Mouse (Mus musculus): Measurements from ENCODE around the gene Tmc5. TPM values are rescaled to one million over a fixed set of nuclear protein-coding genes. Genes with fewer than 3 reads are reported as not detected.

Tmc5 gene
- polyA plus RNA-seq, 2 experiments: 0.15 to 0.29 TPM

GRCm38 (mm10) chr7:118593567-118594407, 3.3 kb upstream of the Tmc5 start:
- H3K4me2 ChIP-seq (replicated peaks; ENCODE audit: low read depth, low read length, severe bottlenecking): no peak overlapping the region
- H3K9ac ChIP-seq (ENCODE audit: low read depth, low read length, severe bottlenecking): no peak overlapping the region
- DNase-seq (ENCODE audit: low spot score) (peak; percentile 45), ATAC-seq (ENCODE audit: low FRiP score, low read depth) (peak; percentile 67)
- H3K27me3 ChIP-seq (ENCODE audit: control insufficient read depth, insufficient read depth, low read length): peaks cover 22% of the 10 kb centered on the region
- peaks cover 14% of the 10 kb centered on the region for H3K4me1 ChIP-seq (ENCODE audit: control insufficient read depth, insufficient read depth, low read length)
- no peak overlapping the region for H3K4me3 ChIP-seq (replicated peaks; ENCODE audit: low read length)
- no peak overlapping the region for H3K27ac ChIP-seq (replicated peaks; ENCODE audit: low read depth, low read length)
- no peaks in the 10 kb centered on the region for H3K9me3 ChIP-seq (ENCODE audit: control insufficient read depth, low read length)
- 12% methylated on average over 9 of the region's 9 CpGs for WGBS
- TF ChIP-seq POLR2A (IDR thresholded peaks at IDR 0.05; ENCODE audit: borderline replicate concordance, extremely low read depth, insufficient read depth, insufficient read length): no peak
- no peaks in the 10 kb centered on the region for H3K36me3 ChIP-seq (ENCODE audit: control insufficient read depth, insufficient read depth, low read length)

GRCm38 (mm10) chr7:118594611-118595010, 2.5 kb upstream of the Tmc5 start:
- H3K27me3 ChIP-seq (ENCODE audit: control insufficient read depth, insufficient read depth, low read length): peaks cover 22% of the 10 kb centered on the region
- H3K4me2 ChIP-seq (replicated peaks; ENCODE audit: low read depth, low read length, severe bottlenecking): peak overlapping the region; percentile 48; the same call in 1 of the 2 replicates
- TF ChIP-seq POLR2A (IDR thresholded peaks at IDR 0.05; ENCODE audit: borderline replicate concordance, extremely low read depth, insufficient read depth, insufficient read length): no peak
- H3K36me3 ChIP-seq (ENCODE audit: control insufficient read depth, insufficient read depth, low read length): no peaks in the 10 kb centered on the region
- H3K9ac ChIP-seq (ENCODE audit: low read depth, low read length, severe bottlenecking): no peak overlapping the region
- H3K4me3 ChIP-seq (replicated peaks; ENCODE audit: low read length): 0 out of 2 replicates have a peak overlapping the region, but pooled peaks have one; percentile 19
- H3K9me3 ChIP-seq (ENCODE audit: control insufficient read depth, low read length): no peaks in the 10 kb centered on the region
- no peak overlapping the region for H3K27ac ChIP-seq (replicated peaks; ENCODE audit: low read depth, low read length)
- WGBS: 24% methylated on average over 10 of the region's 10 CpGs
- ATAC-seq (ENCODE audit: low FRiP score, low read depth): no peak
- DNase-seq (ENCODE audit: low spot score): no peak
- H3K4me1 ChIP-seq (ENCODE audit: control insufficient read depth, insufficient read depth, low read length): peaks cover 14% of the 10 kb centered on the region

GRCm38 (mm10) chr7:118595228-118595627, 1.9 kb upstream of the Tmc5 start:
- Histone ChIP-seq H3K4me3 (replicated peaks; ENCODE audit: low read length) (peak overlapping the region; percentile 19; the same call in 1 of the 2 replicates), H3K27me3 (ENCODE audit: control insufficient read depth, insufficient read depth, low read length) (peaks cover 22% of the 10 kb centered on the region), H3K9me3 (ENCODE audit: control insufficient read depth, low read length) (no peaks in the 10 kb centered on the region), H3K36me3 (ENCODE audit: control insufficient read depth, insufficient read depth, low read length) (no peaks in the 10 kb centered on the region), H3K4me1 (ENCODE audit: control insufficient read depth, insufficient read depth, low read length) (peaks cover 14% of the 10 kb centered on the region), H3K4me2 (replicated peaks; ENCODE audit: low read depth, low read length, severe bottlenecking) (peak overlapping the region; percentile 48), H3K27ac (replicated peaks; ENCODE audit: low read depth, low read length) (no peak overlapping the region), H3K9ac (ENCODE audit: low read depth, low read length, severe bottlenecking) (no peak overlapping the region)
- WGBS: 2% methylated on average over 14 of the region's 14 CpGs
- DNase-seq (ENCODE audit: low spot score) (peak; percentile 94), ATAC-seq (ENCODE audit: low FRiP score, low read depth) (peak; percentile 6; the same call in 1 of the 2 replicates)
- TF ChIP-seq POLR2A (IDR thresholded peaks at IDR 0.05; ENCODE audit: borderline replicate concordance, extremely low read depth, insufficient read depth, insufficient read length): 0 out of 2 replicates have a peak, but pooled peaks have one; percentile 14

GRCm38 (mm10) chr7:118596271-118596670, 826 bp upstream of the Tmc5 start:
- TF ChIP-seq POLR2A (IDR thresholded peaks at IDR 0.05; ENCODE audit: borderline replicate concordance, extremely low read depth, insufficient read depth, insufficient read length): no peak
- H3K4me3 ChIP-seq (replicated peaks; ENCODE audit: low read length): no peak overlapping the region
- H3K4me2 ChIP-seq (replicated peaks; ENCODE audit: low read depth, low read length, severe bottlenecking): no peak overlapping the region
- H3K9ac ChIP-seq (ENCODE audit: low read depth, low read length, severe bottlenecking): no peak overlapping the region
- 82% methylated on average over 11 of the region's 11 CpGs for WGBS
- no peaks in the 10 kb centered on the region for H3K9me3 ChIP-seq (ENCODE audit: control insufficient read depth, low read length)
- no peak for DNase-seq (ENCODE audit: low spot score)
- H3K27ac ChIP-seq (replicated peaks; ENCODE audit: low read depth, low read length): no peak overlapping the region
- no peaks in the 10 kb centered on the region for H3K36me3 ChIP-seq (ENCODE audit: control insufficient read depth, insufficient read depth, low read length)
- no peak for ATAC-seq (ENCODE audit: low FRiP score, low read depth)
- H3K27me3 ChIP-seq (ENCODE audit: control insufficient read depth, insufficient read depth, low read length): peaks cover 22% of the 10 kb centered on the region
- peaks cover 14% of the 10 kb centered on the region for H3K4me1 ChIP-seq (ENCODE audit: control insufficient read depth, insufficient read depth, low read length)

GRCm38 (mm10) chr7:118599954-118600631, 3.0 kb downstream of the Tmc5 start:
- Histone ChIP-seq H3K9me3 (ENCODE audit: control insufficient read depth, low read length) (no peaks in the 10 kb centered on the region), H3K27ac (replicated peaks; ENCODE audit: low read depth, low read length) (no peak overlapping the region), H3K36me3 (ENCODE audit: control insufficient read depth, insufficient read depth, low read length) (no peaks in the 10 kb centered on the region), H3K4me2 (replicated peaks; ENCODE audit: low read depth, low read length, severe bottlenecking) (no peak overlapping the region), H3K9ac (ENCODE audit: low read depth, low read length, severe bottlenecking) (no peak overlapping the region), H3K27me3 (ENCODE audit: control insufficient read depth, insufficient read depth, low read length) (peaks cover 17% of the 10 kb centered on the region), H3K4me1 (ENCODE audit: control insufficient read depth, insufficient read depth, low read length) (peaks cover 3% of the 10 kb centered on the region; the same call in 1 of the 2 replicates), H3K4me3 (replicated peaks; ENCODE audit: low read length) (no peak overlapping the region)
- ATAC-seq (ENCODE audit: low FRiP score, low read depth): no peak
- TF ChIP-seq POLR2A (IDR thresholded peaks at IDR 0.05; ENCODE audit: borderline replicate concordance, extremely low read depth, insufficient read depth, insufficient read length): no peak
- 77% methylated on average over 12 of the region's 12 CpGs for WGBS
- no peak for DNase-seq (ENCODE audit: low spot score)

All from limb, embryonic 14.5 days (tissue).